Mouse (Mus musculus) MEL (cell line): ENCODE results near the gene Fbxo9. TPM values are rescaled to one million over a fixed set of nuclear protein-coding genes. Genes with fewer than 3 reads are reported as not detected.

Experiments used
- DNase-seq: peaks from one replicate; pipeline ENCODE4 v3.0.0; 2011; ENCODE audit warnings: low read depth, low spot score
- H3K27ac ChIP-seq: 2 replicates; pipeline ENCODE4 v1.5.1; 2012; ENCODE audit warnings: low read depth, mild to moderate bottlenecking, control low read depth, low read length, moderate library complexity; ENCODE audit not compliant: control insufficient read depth
- H3K27me3 ChIP-seq, 2 experiments: fragments of 150-350 bp in 1 of 2; sonication (generic) in 1 of 2; 2 replicates each; pipeline ENCODE4 v1.6.1; 2012; ENCODE audit warnings: low read length in 2 of 2, mild to moderate bottlenecking in 2 of 2, improper control_type of control experiment in 1 of 2, moderate library complexity in 1 of 2; ENCODE audit not compliant: insufficient read depth in 2 of 2, control insufficient read depth in 1 of 2
- H3K36me3 ChIP-seq, 2 experiments: 2 replicates each; pipeline ENCODE4 v1.6.1; 2012 to 2014; ENCODE audit warnings: low read length in 2 of 2, improper control_type of control experiment in 1 of 2, inconsistent platforms in 1 of 2, mild to moderate bottlenecking in 1 of 2; ENCODE audit not compliant: insufficient read depth in 2 of 2, control insufficient read depth in 1 of 2
- H3K4me1 ChIP-seq, 2 experiments: fragments of 150-350 bp in 1 of 2; sonication (generic) in 1 of 2; 2 replicates each; pipeline ENCODE4 v1.6.1; 2012; ENCODE audit warnings: low read length in 2 of 2, improper control_type of control experiment in 1 of 2, mild to moderate bottlenecking in 1 of 2; ENCODE audit not compliant: insufficient read depth in 2 of 2, control insufficient read depth in 1 of 2
- H3K4me3 ChIP-seq, 2 experiments: fragments of 150-350 bp in 1 of 2; sonication (generic) in 1 of 2; 2 replicates each; pipeline ENCODE4 v1.5.1; 2012; ENCODE audit warnings: low read depth in 2 of 2, low read length in 2 of 2, mild to moderate bottlenecking in 2 of 2, moderate library complexity in 2 of 2, control low read depth in 1 of 2, improper control_type of control experiment in 1 of 2; ENCODE audit not compliant: control insufficient read depth in 1 of 2, insufficient read depth in 1 of 2
- H3K79me2 ChIP-seq: 2 replicates; pipeline ENCODE4 v1.6.1; 2012; ENCODE audit warnings: mild to moderate bottlenecking, low read length, moderate library complexity; ENCODE audit not compliant: control insufficient read depth, poor library complexity, insufficient read depth
- H3K9ac ChIP-seq: 2 replicates; pipeline ENCODE4 v1.6.1; 2012; ENCODE audit warnings: low read depth, mild to moderate bottlenecking, control low read depth, low read length, moderate library complexity; ENCODE audit not compliant: control insufficient read depth, poor library complexity, severe bottlenecking
- H3K9me3 ChIP-seq: fragments of 150-350 bp; sonication (generic); replicated peaks from 2 replicates; pipeline ENCODE4 v1.6.1; 2012; ENCODE audit warnings: mild to moderate bottlenecking, low read length, improper control_type of control experiment, moderate library complexity; ENCODE audit not compliant: insufficient read depth
- BHLHE40 ChIP-seq: IDR thresholded peaks from 2 replicates; pipeline ENCODE4 v1.6.1; 2012; ENCODE audit warnings: low read depth, mild to moderate bottlenecking, inconsistent platforms, low read length, improper control_type of control experiment, borderline replicate concordance
- CHD1 ChIP-seq: IDR thresholded peaks from 2 replicates; pipeline ENCODE4 v1.6.1; 2012; ENCODE audit warnings: low read depth, mild to moderate bottlenecking, inconsistent platforms, low read length, improper control_type of control experiment
- CHD2 ChIP-seq: IDR thresholded peaks from 2 replicates; pipeline ENCODE4 v1.6.1; 2011; ENCODE audit warnings: low read length, improper control_type of control experiment
- CTCF ChIP-seq, 3 experiments: IDR thresholded peaks in 2 of 3; conservative IDR thresholded peaks in 1 of 3; 2 replicates each; pipeline ENCODE4 v1.5.1; 2011 to 2012; ENCODE audit warnings: low read length in 3 of 3, low read depth in 2 of 3, mild to moderate bottlenecking in 2 of 3, improper control_type of control experiment in 1 of 3, inconsistent platforms in 1 of 3, mixed read lengths in 1 of 3, moderate library complexity in 1 of 3; ENCODE audit not compliant: control insufficient read depth in 1 of 3, insufficient read depth in 1 of 3, poor library complexity in 1 of 3, severe bottlenecking in 1 of 3
- E2F4 ChIP-seq: IDR thresholded peaks from 2 replicates; pipeline ENCODE4 v1.6.1; 2011; ENCODE audit warnings: low read depth, low read length, improper control_type of control experiment, borderline replicate concordance
- ELF1 ChIP-seq: IDR thresholded peaks from 2 replicates; pipeline ENCODE4 v1.6.1; 2014; ENCODE audit warnings: low read depth, mild to moderate bottlenecking, inconsistent platforms, low read length, improper control_type of control experiment, moderate library complexity
- EP300 ChIP-seq, 2 experiments: IDR thresholded peaks; 2 replicates each; pipeline ENCODE4 v1.6.1; 2011; ENCODE audit warnings: improper control_type of control experiment in 2 of 2, low read length in 2 of 2, low read depth in 1 of 2, mild to moderate bottlenecking in 1 of 2
- ETS1 ChIP-seq: IDR thresholded peaks from 2 replicates; pipeline ENCODE4 v1.6.1; 2012; ENCODE audit warnings: low read depth, mild to moderate bottlenecking, inconsistent platforms, low read length, improper control_type of control experiment, moderate library complexity
- GABPA ChIP-seq: IDR thresholded peaks from 2 replicates; pipeline ENCODE4 v1.6.1; 2012; ENCODE audit warnings: low read depth, mild to moderate bottlenecking, inconsistent platforms, low read length, improper control_type of control experiment, moderate library complexity
- GATA1 ChIP-seq: IDR thresholded peaks from 2 replicates; pipeline ENCODE4 v1.6.1; 2011; ENCODE audit warnings: low read depth, low read length, improper control_type of control experiment
- HCFC1 ChIP-seq: IDR thresholded peaks from 2 replicates; pipeline ENCODE4 v1.6.1; 2012; ENCODE audit warnings: low read depth, mild to moderate bottlenecking, inconsistent platforms, low read length, improper control_type of control experiment, moderate library complexity
- JUND ChIP-seq: IDR thresholded peaks from 2 replicates; pipeline ENCODE4 v1.6.1; 2011; ENCODE audit warnings: low read depth, mild to moderate bottlenecking, improper control_type of control experiment, low read length
- KAT2A ChIP-seq: conservative IDR thresholded peaks from 2 replicates; pipeline ENCODE4 v1.6.1; 2012; ENCODE audit warnings: low read depth, low read length, improper control_type of control experiment, inconsistent platforms
- MAFK ChIP-seq: IDR thresholded peaks from 2 replicates; pipeline ENCODE4 v1.6.1; 2011; ENCODE audit warnings: low read depth, mild to moderate bottlenecking, low read length, improper control_type of control experiment, borderline replicate concordance
- MAX ChIP-seq: IDR thresholded peaks from 2 replicates; pipeline ENCODE4 v1.6.1; 2011; ENCODE audit warnings: low read length, improper control_type of control experiment
- MAZ ChIP-seq: IDR thresholded peaks from 2 replicates; pipeline ENCODE4 v1.6.1; 2012; ENCODE audit warnings: low read depth, mild to moderate bottlenecking, inconsistent platforms, low read length, improper control_type of control experiment
- MXI1 ChIP-seq: IDR thresholded peaks from 2 replicates; pipeline ENCODE4 v1.6.1; 2011; ENCODE audit warnings: mild to moderate bottlenecking, low read depth, low read length, improper control_type of control experiment
- MYB ChIP-seq: IDR thresholded peaks from 2 replicates; pipeline ENCODE4 v1.6.1; 2011; ENCODE audit warnings: mild to moderate bottlenecking, low read depth, low read length, improper control_type of control experiment
- MYC ChIP-seq: IDR thresholded peaks from 2 replicates; pipeline ENCODE4 v1.6.1; 2011; ENCODE audit warnings: low read depth, mild to moderate bottlenecking, low read length, improper control_type of control experiment, moderate library complexity
- NELFE ChIP-seq: IDR thresholded peaks from 2 replicates; pipeline ENCODE4 v1.6.1; 2011; ENCODE audit warnings: low read depth, low read length, improper control_type of control experiment
- NRF1 ChIP-seq: IDR thresholded peaks from 2 replicates; pipeline ENCODE4 v1.6.1; 2014; ENCODE audit warnings: low read depth, mild to moderate bottlenecking, inconsistent platforms, low read length, improper control_type of control experiment, moderate library complexity; ENCODE audit not compliant: poor library complexity, insufficient read depth, severe bottlenecking
- POLR2A ChIP-seq, 2 experiments: IDR thresholded peaks; 2 replicates each; pipeline ENCODE4 v1.6.1; 2011 to 2012; ENCODE audit warnings: low read length in 2 of 2, mild to moderate bottlenecking in 2 of 2, control low read depth in 1 of 2, improper control_type of control experiment in 1 of 2, low read depth in 1 of 2, moderate library complexity in 1 of 2; ENCODE audit not compliant: control insufficient read depth in 1 of 2, insufficient read depth in 1 of 2, poor library complexity in 1 of 2
- POLR2AphosphoS2 ChIP-seq: IDR thresholded peaks from 2 replicates; pipeline ENCODE4 v1.6.1; 2011; ENCODE audit warnings: low read length, improper control_type of control experiment
- POLR2AphosphoS5 ChIP-seq: IDR thresholded peaks from 2 replicates; pipeline ENCODE4 v1.6.1; 2012; ENCODE audit warnings: low read depth, borderline replicate concordance, mild to moderate bottlenecking, inconsistent platforms, low read length, moderate library complexity, mixed read lengths
- RAD21 ChIP-seq: IDR thresholded peaks from 2 replicates; pipeline ENCODE4 v1.6.1; 2011; ENCODE audit warnings: mild to moderate bottlenecking, low read depth, low read length, improper control_type of control experiment
- SIN3A ChIP-seq: IDR thresholded peaks from 2 replicates; pipeline ENCODE4 v1.6.1; 2012; ENCODE audit warnings: low read length, improper control_type of control experiment, inconsistent platforms
- SMC3 ChIP-seq: IDR thresholded peaks from 2 replicates; pipeline ENCODE4 v1.6.1; 2011; ENCODE audit warnings: low read depth, low read length, improper control_type of control experiment
- TAL1 ChIP-seq: IDR thresholded peaks from 2 replicates; pipeline ENCODE4 v1.6.1; 2012; ENCODE audit warnings: mild to moderate bottlenecking, inconsistent platforms, low read length, moderate library complexity, mixed read lengths
- TCF12 ChIP-seq: IDR thresholded peaks from 2 replicates; pipeline ENCODE4 v1.6.1; 2014; ENCODE audit warnings: low read depth, mild to moderate bottlenecking, inconsistent platforms, low read length, improper control_type of control experiment, moderate library complexity
- UBTF ChIP-seq: IDR thresholded peaks from 2 replicates; pipeline ENCODE4 v1.6.1; 2012; ENCODE audit warnings: low read depth, mild to moderate bottlenecking, inconsistent platforms, low read length, improper control_type of control experiment, moderate library complexity, borderline replicate concordance; ENCODE audit not compliant: insufficient read depth
- USF1 ChIP-seq: IDR thresholded peaks from 2 replicates; pipeline ENCODE4 v1.6.1; 2014; ENCODE audit warnings: low read depth, mild to moderate bottlenecking, inconsistent platforms, low read length, improper control_type of control experiment, moderate library complexity
- USF2 ChIP-seq, 2 experiments: IDR thresholded peaks; 2 replicates each; pipeline ENCODE4 v1.6.1; 2011 to 2012; ENCODE audit warnings: improper control_type of control experiment in 2 of 2, low read length in 2 of 2, borderline replicate concordance in 1 of 2, inconsistent platforms in 1 of 2, low read depth in 1 of 2, mild to moderate bottlenecking in 1 of 2; ENCODE audit not compliant: insufficient read depth in 1 of 2
- ZC3H11A ChIP-seq: IDR thresholded peaks from 2 replicates; pipeline ENCODE4 v1.6.1; 2012; ENCODE audit warnings: low read depth, mild to moderate bottlenecking, inconsistent platforms, low read length, improper control_type of control experiment
- ZKSCAN1 ChIP-seq: IDR thresholded peaks from 2 replicates; pipeline ENCODE4 v1.6.1; 2012; ENCODE audit warnings: low read depth, mild to moderate bottlenecking, inconsistent platforms, low read length, improper control_type of control experiment, moderate library complexity
- ZNF384 ChIP-seq: IDR thresholded peaks from 2 replicates; pipeline ENCODE4 v1.6.1; 2012; ENCODE audit warnings: low read depth, mild to moderate bottlenecking, inconsistent platforms, low read length, improper control_type of control experiment
- polyA plus RNA-seq, 2 experiments: library from polyadenylated mRNA; stranded (reverse) in 1 of 2; unstranded in 1 of 2; fragments of >175 nt in 1 of 2; fragments of >200 nt in 1 of 2; gene quantifications; 2 replicates each; pipeline versions ENCODE4 v1.2.1 to v1.2.4; 2012; ENCODE audit warnings: low replicate concordance in 2 of 2, low read depth in 1 of 2; ENCODE audit not compliant: insufficient read length in 2 of 2, insufficient read depth in 1 of 2, missing spikeins in 1 of 2
- total RNA-seq: library from RNA; depleted of rRNA; stranded (reverse); fragments of 300-350 nt; gene quantifications from 2 replicates; pipeline ENCODE4 v1.2.3, GENCODE M21; 2012

The Fbxo9 gene
- total and polyA plus RNA-seq, 3 experiments: 47.0 to 402 (median 56.0) TPM

- DNase-seq: peak; percentile 90
- Histone ChIP-seq H3K27me3 (no peaks in the 10 kb centered on the region), H3K79me2 (peaks cover 16% of the 10 kb centered on the region), H3K27ac (peak overlapping the region; percentile 38; the same call in 1 of the 2 replicates), H3K4me3 (peak overlapping the region; percentile 71 to 81), H3K9ac (peak overlapping the region; percentile 72), H3K36me3 (peaks cover 0 to 37% of the 10 kb centered on the region in 2 experiments; a peak in 2 of 4 replicates), H3K9me3 (no peaks in the 10 kb centered on the region), H3K4me1 (peaks cover 8 to 36% of the 10 kb centered on the region in 2 experiments)
- TF ChIP-seq EP300 (IDR thresholded peaks at IDR 0.05; ENCODE audit: low read depth in 1 of 2, low read length in 2 of 2) (peak in 1 of 2 experiments; percentile 14; a peak in 1 of 4 replicates), HCFC1 (peak; percentile 70; the same call in 1 of the 2 replicates), TAL1 (no peak), NELFE (peak; percentile 48), CHD2 (no peak), SMC3 (peak; percentile 78), POLR2AphosphoS5 (no peak), ELF1 (no peak), MAX (peak; percentile 55), GATA1 (no peak), TCF12 (peak; percentile 60), E2F4 (no peak), UBTF (0 out of 2 replicates have a peak, but pooled peaks have one; percentile 25), ZNF384 (peak; percentile 74), ZKSCAN1 (no peak), USF2 (IDR thresholded peaks at IDR 0.05; ENCODE audit: borderline replicate concordance in 1 of 2, insufficient read depth in 1 of 2, low read depth in 1 of 2, low read length in 2 of 2) (no peak), CHD1 (0 out of 2 replicates have a peak, but pooled peaks have one; percentile 76), POLR2AphosphoS2 (no peak), ETS1 (0 out of 2 replicates have a peak, but pooled peaks have one; percentile 34), KAT2A (no peak; the same call in 1 of the 2 replicates), ZC3H11A (peak; percentile 65), MYC (no peak), USF1 (no peak), JUND (no peak), MXI1 (peak; percentile 80; the same call in 1 of the 2 replicates), MYB (no peak), SIN3A (peak; percentile 80), NRF1 (peak; percentile 4; the same call in 1 of the 2 replicates), MAFK (no peak), BHLHE40 (no peak), MAZ (peak; percentile 60; the same call in 1 of the 2 replicates), RAD21 (peak; percentile 76), GABPA (no peak), POLR2A (IDR thresholded peaks at IDR 0.05; ENCODE audit: control insufficient read depth in 1 of 2, insufficient read depth in 1 of 2, low read depth in 1 of 2, low read length in 2 of 2, poor library complexity in 1 of 2) (peak; percentile 51 to 53; a peak in 2 of 4 replicates), CTCF (IDR thresholded peaks at IDR 0.05 in 2 of 3, conservative IDR thresholded peaks at IDR 0.05 in 1 of 3; ENCODE audit: control insufficient read depth in 1 of 3, insufficient read depth in 1 of 3, low read depth in 2 of 3, low read length in 3 of 3, poor library complexity in 1 of 3, severe bottlenecking in 1 of 3) (peak in 2 of 3 experiments; percentile 64 to 99; a peak in 5 of 6 replicates)
Observed at GRCm38 (mm10) chr9:78112770-78113537, 4.1 kb upstream of the Fbxo9 start.
